Mouse (Mus musculus): ENCODE measurements around the gene Spata19. TPM values are rescaled to one million over a fixed set of nuclear protein-coding genes. Genes with fewer than 3 reads are reported as not detected.

Spata19 gene
- not detected in 2 replicates for polyA plus RNA-seq (2016; fragmentation: Nextera tagmentation; extraction: Ambion mirVana)

DNA sequence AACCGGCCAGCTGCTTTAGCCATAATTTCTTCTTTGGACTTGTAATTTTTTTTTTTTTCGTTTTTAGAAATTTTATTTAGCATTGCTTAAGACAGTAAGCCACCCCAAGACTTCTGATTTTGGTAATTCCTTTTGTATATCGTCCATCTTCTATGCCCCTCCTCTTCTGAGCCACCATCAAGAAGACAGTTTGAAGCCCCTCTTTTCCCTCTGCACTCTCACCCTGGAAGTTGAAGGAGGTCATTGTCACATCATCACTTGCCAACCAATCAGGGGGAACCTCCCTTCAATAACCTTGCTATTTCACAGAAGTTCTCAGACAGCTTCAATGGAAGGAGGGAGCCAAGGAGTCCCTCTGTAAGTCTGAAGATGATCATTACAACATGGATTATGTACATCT, at the start of gene Spata19:
TSS of gene Spata19 (plus strand) at position 301 of the 400 bp plus-strand sequence.
- Histone ChIP-seq H3K4me1 (no peaks in the 10 kb centered on the region), H3K27me3 (ENCODE audit: low read depth, poor library complexity, severe bottlenecking) (no peaks in the 10 kb centered on the region), H3K4me3 (no peak within 1 kb of the TSS), H3K9me3 (replicated peaks) (no peaks in the 10 kb centered on the region), H3K27ac (no peak within 1 kb of the TSS), H3K36me3 (no peaks in the 10 kb centered on the region)
- no peak for DNase-seq (ENCODE audit: low spot score)
- WGBS: 79% methylated on average over 3 of the region's 3 CpGs

DNA sequence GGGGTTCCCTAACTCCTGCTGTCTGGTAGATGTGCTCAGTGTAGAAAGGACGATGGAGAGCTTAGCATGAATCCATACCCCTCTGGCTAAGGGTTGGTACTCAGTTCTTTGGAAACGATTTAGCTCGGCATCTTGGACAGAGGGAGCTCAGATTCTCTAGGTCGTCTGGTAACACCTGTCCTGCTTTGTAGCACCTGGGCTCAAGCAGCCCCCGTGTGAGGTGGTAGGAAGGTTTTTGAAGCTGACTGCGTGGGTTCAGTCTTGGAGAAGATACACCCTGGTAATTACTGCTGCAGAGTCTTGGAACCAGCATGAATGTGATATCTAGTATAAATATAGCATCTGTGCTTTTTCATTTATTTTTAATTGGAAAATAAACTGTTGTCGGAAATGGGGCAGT, 43.5 kb upstream of the Spata19 start:
- no peaks in the 10 kb centered on the region for H3K9me3 ChIP-seq (replicated peaks)
- H3K27ac ChIP-seq: no peak overlapping the region
- H3K36me3 ChIP-seq: no peaks in the 10 kb centered on the region
- no peaks in the 10 kb centered on the region for H3K27me3 ChIP-seq (ENCODE audit: low read depth, poor library complexity, severe bottlenecking)
- no peak overlapping the region for H3K4me3 ChIP-seq
- WGBS: 88% methylated on average over 7 of the region's 7 CpGs
- no peak for DNase-seq (ENCODE audit: low spot score)
- no peaks in the 10 kb centered on the region for H3K4me1 ChIP-seq

DNA sequence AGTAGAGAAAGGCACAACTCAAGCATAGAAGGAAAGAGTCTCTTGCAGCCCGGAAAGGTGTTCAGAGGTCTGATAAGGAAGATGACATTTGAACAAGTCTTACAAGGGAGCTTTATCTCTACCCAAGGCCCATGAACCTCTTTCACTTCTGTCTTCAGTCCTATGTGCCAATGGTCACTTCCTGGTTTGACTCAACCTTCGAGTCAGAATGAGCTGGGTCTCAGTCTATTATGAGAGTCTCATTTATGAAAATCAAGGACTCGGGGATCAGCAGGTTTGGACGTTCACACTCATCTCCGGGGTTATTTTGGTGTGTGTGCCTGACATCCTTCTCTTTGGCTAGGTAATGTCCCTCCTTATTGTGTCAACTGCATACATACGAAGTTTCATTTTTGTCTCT, 38.7 kb upstream of the Spata19 start:
- Histone ChIP-seq H3K27me3 (ENCODE audit: low read depth, poor library complexity, severe bottlenecking) (no peaks in the 10 kb centered on the region), H3K9me3 (replicated peaks) (no peaks in the 10 kb centered on the region), H3K4me1 (no peaks in the 10 kb centered on the region), H3K36me3 (no peaks in the 10 kb centered on the region), H3K4me3 (no peak overlapping the region), H3K27ac (no peak overlapping the region)
- 98% methylated on average over 6 of the region's 6 CpGs for WGBS
- no peak for DNase-seq (ENCODE audit: low spot score)

- Histone ChIP-seq H3K27me3 (ENCODE audit: low read depth, poor library complexity, severe bottlenecking) (no peaks in the 10 kb centered on the region), H3K4me3 (no peak overlapping the region), H3K9me3 (replicated peaks) (no peaks in the 10 kb centered on the region), H3K27ac (no peak overlapping the region), H3K36me3 (no peaks in the 10 kb centered on the region), H3K4me1 (peaks cover 7% of the 10 kb centered on the region; the same call in 1 of the 2 replicates)
- DNase-seq (ENCODE audit: low spot score): no peak
- WGBS: 70% methylated on average over 2 of the region's 2 CpGs
Measured at GRCm38 (mm10) chr9:27367231-27367630, 29.4 kb upstream of the Spata19 start.

- WGBS: 76% methylated on average over 2 of the region's 2 CpGs
- H3K27me3 ChIP-seq (ENCODE audit: low read depth, poor library complexity, severe bottlenecking): no peaks in the 10 kb centered on the region
- DNase-seq (ENCODE audit: low spot score): no peak
Measured at GRCm38 (mm10) chr9:27369108-27369507, 27.5 kb upstream of the Spata19 start.

GRCm38 (mm10) chr9:27375746-27376145, 20.9 kb upstream of the Spata19 start:
- 76% methylated on average over 1 of the region's 1 CpGs for WGBS
- H3K9me3 ChIP-seq (replicated peaks): no peaks in the 10 kb centered on the region
- no peaks in the 10 kb centered on the region for H3K4me1 ChIP-seq
- no peaks in the 10 kb centered on the region for H3K27me3 ChIP-seq (ENCODE audit: low read depth, poor library complexity, severe bottlenecking)
- H3K36me3 ChIP-seq: no peaks in the 10 kb centered on the region
- H3K4me3 ChIP-seq: no peak overlapping the region
- no peak for DNase-seq (ENCODE audit: low spot score)
- no peak overlapping the region for H3K27ac ChIP-seq

More at GRCm38 (mm10) chr9:27369108-27369507, 27.5 kb upstream of the Spata19 start:
- Histone ChIP-seq H3K36me3 (no peaks in the 10 kb centered on the region), H3K9me3 (replicated peaks) (no peaks in the 10 kb centered on the region), H3K4me1 (peaks cover 7% of the 10 kb centered on the region; the same call in 1 of the 2 replicates), H3K4me3 (no peak overlapping the region), H3K27ac (no peak overlapping the region)

DNA sequence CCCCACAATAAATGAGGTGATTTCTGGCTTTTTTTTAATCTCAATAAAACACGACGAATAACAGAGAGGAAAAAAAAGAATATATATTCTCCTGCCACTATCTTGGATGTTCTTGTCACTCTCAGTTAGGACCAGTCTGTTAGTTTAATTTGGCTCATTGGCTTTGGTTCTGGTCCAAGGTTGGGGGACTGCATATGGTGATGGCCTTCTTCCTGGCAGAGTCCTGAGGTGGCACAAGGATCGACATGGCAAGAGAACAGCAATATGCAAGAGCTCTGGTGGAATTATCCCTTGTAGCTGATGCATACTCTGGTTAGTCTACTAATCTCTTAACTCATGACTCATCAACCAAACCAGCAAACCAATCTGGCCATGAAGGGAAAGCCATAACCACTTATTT, 9.6 kb upstream of the Spata19 start:
- Histone ChIP-seq H3K27me3 (ENCODE audit: low read depth, poor library complexity, severe bottlenecking) (no peaks in the 10 kb centered on the region), H3K9me3 (replicated peaks) (no peaks in the 10 kb centered on the region), H3K4me1 (no peaks in the 10 kb centered on the region), H3K4me3 (no peak overlapping the region), H3K27ac (no peak overlapping the region), H3K36me3 (no peaks in the 10 kb centered on the region)
- WGBS: 92% methylated on average over 3 of the region's 3 CpGs
- DNase-seq (ENCODE audit: low spot score): no peak

DNA sequence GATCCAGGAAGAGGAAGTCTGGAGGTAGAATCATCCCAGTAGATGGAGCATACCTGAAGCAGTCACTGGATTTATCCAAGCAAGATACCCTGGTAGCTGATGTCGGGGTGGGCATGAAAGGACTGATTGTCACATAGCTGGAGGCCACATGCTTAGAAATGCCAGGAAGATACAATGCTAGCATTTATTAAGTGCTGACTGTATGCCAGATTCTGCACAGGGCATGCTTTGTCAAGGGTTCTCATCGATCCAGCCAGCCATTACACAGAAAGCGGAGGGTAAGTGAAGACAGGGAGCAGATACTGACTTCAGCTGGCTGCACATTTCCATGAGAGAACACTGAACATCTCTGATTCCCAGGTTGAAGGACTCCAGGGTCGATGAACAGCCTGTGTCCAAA, 4.6 kb downstream of the Spata19 start:
- H3K4me3 ChIP-seq: no peak overlapping the region

DNA sequence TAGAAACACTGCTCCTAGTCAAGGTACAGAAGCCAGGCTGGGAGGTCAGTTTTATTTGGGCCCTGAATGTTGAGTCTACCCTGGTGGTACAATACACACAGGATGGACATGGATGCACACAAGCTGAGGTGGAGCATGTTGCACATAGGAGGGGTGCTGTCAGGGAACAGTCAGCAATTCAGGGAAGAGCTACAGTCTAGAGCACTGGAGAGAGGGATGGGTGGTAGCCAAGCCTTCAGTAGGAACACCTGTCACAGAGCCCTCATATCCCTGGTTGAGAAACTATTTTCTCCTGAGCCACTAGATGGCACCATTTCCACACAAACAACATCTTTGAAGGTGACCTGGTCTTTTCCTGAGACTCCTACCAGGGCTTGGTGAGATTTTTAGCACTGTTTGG, 13.1 kb downstream of the Spata19 start:
- DNase-seq (ENCODE audit: low spot score): peak; percentile 56
- Histone ChIP-seq H3K27ac (no peak overlapping the region), H3K36me3 (no peaks in the 10 kb centered on the region), H3K27me3 (ENCODE audit: low read depth, poor library complexity, severe bottlenecking) (0 out of 2 replicates have a peak, but pooled peaks cover 19% of the 10 kb centered on the region), H3K4me1 (peaks cover 5% of the 10 kb centered on the region; the same call in 1 of the 2 replicates), H3K4me3 (no peak overlapping the region), H3K9me3 (replicated peaks) (no peaks in the 10 kb centered on the region)

More for the DNA sequence above, 4.6 kb downstream of the Spata19 start:
- WGBS: 92% methylated on average over 4 of the region's 4 CpGs
- no peaks in the 10 kb centered on the region for H3K9me3 ChIP-seq (replicated peaks)
- no peak overlapping the region for H3K27ac ChIP-seq
- no peak for DNase-seq (ENCODE audit: low spot score)
- H3K27me3 ChIP-seq (ENCODE audit: low read depth, poor library complexity, severe bottlenecking): no peaks in the 10 kb centered on the region
- H3K4me1 ChIP-seq: no peaks in the 10 kb centered on the region
- no peaks in the 10 kb centered on the region for H3K36me3 ChIP-seq

- peaks cover 31% of the 10 kb centered on the region for H3K27me3 ChIP-seq (ENCODE audit: low read depth, poor library complexity, severe bottlenecking)
- peak; percentile 90 for DNase-seq (ENCODE audit: low spot score)
- under 1% methylated on average over 11 of the region's 11 CpGs for WGBS
- H3K4me3 ChIP-seq: peak overlapping the region; percentile 35
- H3K4me1 ChIP-seq: peaks cover 5% of the 10 kb centered on the region; the same call in 1 of the 2 replicates
- H3K9me3 ChIP-seq (replicated peaks): no peaks in the 10 kb centered on the region
- H3K36me3 ChIP-seq: no peaks in the 10 kb centered on the region
- no peak overlapping the region for H3K27ac ChIP-seq
Measured at GRCm38 (mm10) chr9:27414058-27414460, 17.5 kb downstream of the Spata19 start.

DNA sequence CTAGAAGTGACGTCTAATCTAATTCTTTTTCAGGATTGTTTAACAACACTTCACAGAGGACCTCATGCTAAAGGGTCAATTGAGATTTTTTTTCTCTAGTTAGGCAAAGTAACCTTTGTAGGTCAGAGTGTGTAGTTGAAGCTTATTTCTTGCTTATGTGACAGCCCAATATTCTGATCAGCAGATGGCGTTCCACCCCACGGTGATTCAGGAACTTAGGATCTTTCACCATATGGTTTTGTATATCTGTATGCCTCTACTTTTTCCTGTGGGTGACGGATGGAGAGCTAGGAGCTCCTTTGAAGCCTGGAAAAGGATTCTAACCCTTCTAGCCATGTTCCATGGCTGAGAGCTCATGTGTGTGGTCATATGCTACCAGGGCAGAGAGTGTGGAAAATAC, 27.9 kb downstream of the Spata19 start:
- Histone ChIP-seq H3K36me3 (no peaks in the 10 kb centered on the region), H3K4me3 (no peak overlapping the region), H3K27me3 (ENCODE audit: low read depth, poor library complexity, severe bottlenecking) (no peaks in the 10 kb centered on the region), H3K9me3 (replicated peaks) (no peaks in the 10 kb centered on the region), H3K27ac (no peak overlapping the region), H3K4me1 (no peaks in the 10 kb centered on the region)
- 69% methylated on average over 4 of the region's 4 CpGs for WGBS
- peak; percentile 13 for DNase-seq (ENCODE audit: low spot score)

- 56% methylated on average over 4 of the region's 4 CpGs for WGBS
- Histone ChIP-seq H3K27ac (no peak overlapping the region), H3K4me3 (no peak overlapping the region), H3K27me3 (ENCODE audit: low read depth, poor library complexity, severe bottlenecking) (no peaks in the 10 kb centered on the region), H3K36me3 (no peaks in the 10 kb centered on the region), H3K9me3 (replicated peaks) (no peaks in the 10 kb centered on the region), H3K4me1 (no peaks in the 10 kb centered on the region)
- no peak for DNase-seq (ENCODE audit: low spot score)
Measured at GRCm38 (mm10) chr9:27428552-27428951, 32.0 kb downstream of the Spata19 start.

GRCm38 (mm10) chr9:27433301-27433700, 36.7 kb downstream of the Spata19 start:
- peak; percentile 12 for DNase-seq (ENCODE audit: low spot score)
- whole genome bisulfite sequencing: 89% methylated on average over 7 of the region's 7 CpGs
- Histone ChIP-seq H3K9me3 (replicated peaks) (no peaks in the 10 kb centered on the region), H3K4me3 (no peak overlapping the region), H3K27me3 (ENCODE audit: low read depth, poor library complexity, severe bottlenecking) (no peaks in the 10 kb centered on the region), H3K4me1 (no peaks in the 10 kb centered on the region), H3K36me3 (no peaks in the 10 kb centered on the region), H3K27ac (no peak overlapping the region)

DNA sequence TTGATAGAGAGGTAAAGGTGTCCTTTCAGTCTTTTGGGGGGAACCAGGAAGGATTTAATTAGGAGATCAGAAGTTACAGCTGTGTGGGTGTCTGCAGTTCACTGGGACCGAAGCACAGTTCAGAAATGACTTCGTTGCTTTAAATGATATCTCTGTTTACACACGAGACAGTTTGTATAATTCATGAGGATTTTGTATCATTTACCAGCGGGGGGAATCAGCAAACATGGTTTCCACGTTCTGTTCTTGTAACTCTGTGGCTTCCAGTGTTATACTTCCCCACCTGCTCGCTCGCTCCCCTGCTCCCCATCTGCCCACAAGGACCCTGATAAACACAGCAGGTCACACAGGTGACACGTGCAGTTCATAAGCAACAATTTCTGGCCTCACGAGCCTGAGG, 39.3 kb downstream of the Spata19 start:
- Histone ChIP-seq H3K27me3 (ENCODE audit: low read depth, poor library complexity, severe bottlenecking) (no peaks in the 10 kb centered on the region), H3K4me1 (no peaks in the 10 kb centered on the region), H3K4me3 (no peak overlapping the region), H3K36me3 (no peaks in the 10 kb centered on the region), H3K9me3 (replicated peaks) (no peaks in the 10 kb centered on the region), H3K27ac (no peak overlapping the region)
- WGBS: 87% methylated on average over 9 of the region's 9 CpGs
- no peak for DNase-seq (ENCODE audit: low spot score)
